Mouse (Mus musculus) olfactory bulb, adult 2 months (tissue): ENCODE data around the gene Calm5.

ENCODE experiments used
- CTCF ChIP-seq: fragments of 200-500 bp; IDR thresholded peaks from 2 replicates; pipeline ENCODE4 v1.5.1; 2012; ENCODE audit warnings: low read depth, mild to moderate bottlenecking, low read length, moderate library complexity; ENCODE audit not compliant: insufficient read depth
- POLR2A ChIP-seq: fragments of 200-500 bp; IDR thresholded peaks from 2 replicates; pipeline ENCODE4 v1.6.1; 2012; ENCODE audit warnings: mild to moderate bottlenecking, low read depth, low read length, moderate library complexity; ENCODE audit not compliant: insufficient read depth

GRCm38 (mm10) chr13:3831546-3831945 lies 22.4 kb upstream of the Calm5 start:
- TF ChIP-seq POLR2A = no peak
- no peak for TF ChIP-seq CTCF
